Mouse (Mus musculus): ENCODE measurements around the gene 4933407L21Rik.
A peak's percentile ranks its signal among the peaks of the same experiment; 100 is the strongest.
"Not testable (repeated sequence)": the region's sequence is repeated elsewhere in the genome, so short reads cannot be mapped to it uniquely, and the experiment has no call there.

Gene 4933407L21Rik

GRCm38 (mm10) chr1:85960873-85961272, 32.6 kb downstream of the 4933407L21Rik start, which contains the start of gene Gpr55:
Gene Gpr55, minus strand, starts transcription at chr1:85961007.
- no peak for DNase-seq

GRCm38 (mm10) chr1:85962081-85962480, 33.8 kb downstream of the 4933407L21Rik start:
- DNase-seq, result no peak

- DNase-seq, result no peak
These were observed 37.6 kb downstream of the 4933407L21Rik start for GRCm38 (mm10) chr1:85965856-85966255.

GRCm38 (mm10) chr1:85969081-85969480, 40.8 kb downstream of the 4933407L21Rik start:
- DNase-seq, result no peak

GRCm38 (mm10) chr1:85969519-85969918, 41.2 kb downstream of the 4933407L21Rik start:
- DNase-seq, result peak; percentile 7

- DNase-seq, result no peak
These were observed 42.8 kb downstream of the 4933407L21Rik start for GRCm38 (mm10) chr1:85971070-85971469.

- DNase-seq, result no peak
These were observed 44.1 kb downstream of the 4933407L21Rik start for GRCm38 (mm10) chr1:85972341-85972740.

- DNase-seq, result no peak
These were observed 45.2 kb downstream of the 4933407L21Rik start for GRCm38 (mm10) chr1:85973468-85973877.

- no peak for DNase-seq
These were observed 49.4 kb downstream of the 4933407L21Rik start for GRCm38 (mm10) chr1:85977709-85978108.

- no peak for DNase-seq
These were observed 53.6 kb downstream of the 4933407L21Rik start for GRCm38 (mm10) chr1:85981738-85982357.

GRCm38 (mm10) chr1:85985784-85986183, 57.5 kb downstream of the 4933407L21Rik start:
- no peak for DNase-seq

- DNase-seq, result no peak
These were observed 60.1 kb downstream of the 4933407L21Rik start for GRCm38 (mm10) chr1:85988351-85988750.

- not testable (repeated sequence) for DNase-seq
These were observed 60.6 kb downstream of the 4933407L21Rik start for GRCm38 (mm10) chr1:85988882-85989281.

All from retina, postnatal 1 day (tissue).